Mouse (Mus musculus): ENCODE data around the gene Grin3a. TPM values are rescaled to one million over a fixed set of nuclear protein-coding genes. Genes with fewer than 3 reads are reported as not detected.

Grin3a gene
- polyA plus RNA-seq, 1 experiment from 2014 or later: 2.4 TPM

- ATAC-seq (replicated peaks; ENCODE audit: insufficient number of reproducible peaks, low FRiP score, low TSS enrichment): no peak
- Histone ChIP-seq H3K4me2 (no peak overlapping the region), H3K27me3 (ENCODE audit: control insufficient read depth, insufficient read depth, low read length) (no peaks in the 10 kb centered on the region), H3K9ac (ENCODE audit: low read depth, low read length) (no peak overlapping the region), H3K4me3 (ENCODE audit: low read depth, low read length) (no peak overlapping the region), H3K4me1 (ENCODE audit: control insufficient read depth, insufficient read depth, low read length) (no peaks in the 10 kb centered on the region), H3K9me3 (replicated peaks; ENCODE audit: control insufficient read depth, low read length) (no peaks in the 10 kb centered on the region), H3K36me3 (ENCODE audit: control insufficient read depth, insufficient read depth, low read length) (no peaks in the 10 kb centered on the region), H3K27ac (ENCODE audit: low read depth, low read length) (no peak overlapping the region)
- 78% methylated on average over 3 of the region's 3 CpGs for WGBS (ENCODE audit: insufficient replicate concordance)
These were observed 31.7 kb downstream of the Grin3a start for GRCm38 (mm10) chr4:49813852-49814251.

GRCm38 (mm10) chr4:49806791-49807190, 38.8 kb downstream of the Grin3a start:
- Histone ChIP-seq H3K9ac (ENCODE audit: low read depth, low read length) (no peak overlapping the region), H3K36me3 (ENCODE audit: control insufficient read depth, insufficient read depth, low read length) (no peaks in the 10 kb centered on the region), H3K4me2 (no peak overlapping the region), H3K27ac (ENCODE audit: low read depth, low read length) (no peak overlapping the region), H3K9me3 (replicated peaks; ENCODE audit: control insufficient read depth, low read length) (no peaks in the 10 kb centered on the region), H3K4me1 (ENCODE audit: control insufficient read depth, insufficient read depth, low read length) (no peaks in the 10 kb centered on the region), H3K27me3 (ENCODE audit: control insufficient read depth, insufficient read depth, low read length) (no peaks in the 10 kb centered on the region), H3K4me3 (ENCODE audit: low read depth, low read length) (no peak overlapping the region)
- no peak for ATAC-seq (replicated peaks; ENCODE audit: insufficient number of reproducible peaks, low FRiP score, low TSS enrichment)

- no peak overlapping the region for H3K4me3 ChIP-seq (ENCODE audit: low read depth, low read length)
- WGBS (ENCODE audit: insufficient replicate concordance): 80% methylated on average over 2 of the region's 2 CpGs
These were observed 46.2 kb downstream of the Grin3a start for GRCm38 (mm10) chr4:49799338-49799737.

GRCm38 (mm10) chr4:49788971-49789370, 56.6 kb downstream of the Grin3a start:
- no peak overlapping the region for H3K9ac ChIP-seq (ENCODE audit: low read depth, low read length)
- H3K4me1 ChIP-seq (ENCODE audit: control insufficient read depth, insufficient read depth, low read length): no peaks in the 10 kb centered on the region
- H3K4me2 ChIP-seq: no peak overlapping the region
- H3K4me3 ChIP-seq (ENCODE audit: low read depth, low read length): no peak overlapping the region
- no peak for ATAC-seq (replicated peaks; ENCODE audit: insufficient number of reproducible peaks, low FRiP score, low TSS enrichment)
- no peaks in the 10 kb centered on the region for H3K36me3 ChIP-seq (ENCODE audit: control insufficient read depth, insufficient read depth, low read length)
- WGBS (ENCODE audit: insufficient replicate concordance): 71% methylated on average over 2 of the region's 2 CpGs
- H3K27me3 ChIP-seq (ENCODE audit: control insufficient read depth, insufficient read depth, low read length): no peaks in the 10 kb centered on the region
- no peak overlapping the region for H3K27ac ChIP-seq (ENCODE audit: low read depth, low read length)
- no peaks in the 10 kb centered on the region for H3K9me3 ChIP-seq (replicated peaks; ENCODE audit: control insufficient read depth, low read length)

More at GRCm38 (mm10) chr4:49799338-49799737, 46.2 kb downstream of the Grin3a start:
- no peak for ATAC-seq (replicated peaks; ENCODE audit: insufficient number of reproducible peaks, low FRiP score, low TSS enrichment)
- Histone ChIP-seq H3K27me3 (ENCODE audit: control insufficient read depth, insufficient read depth, low read length) (no peaks in the 10 kb centered on the region), H3K27ac (ENCODE audit: low read depth, low read length) (no peak overlapping the region), H3K9ac (ENCODE audit: low read depth, low read length) (no peak overlapping the region), H3K36me3 (ENCODE audit: control insufficient read depth, insufficient read depth, low read length) (no peaks in the 10 kb centered on the region), H3K4me1 (ENCODE audit: control insufficient read depth, insufficient read depth, low read length) (no peaks in the 10 kb centered on the region), H3K9me3 (replicated peaks; ENCODE audit: control insufficient read depth, low read length) (no peaks in the 10 kb centered on the region), H3K4me2 (no peak overlapping the region)

GRCm38 (mm10) chr4:49742847-49743246, 102.7 kb downstream of the Grin3a start:
- no peak overlapping the region for H3K9ac ChIP-seq (ENCODE audit: low read depth, low read length)
- H3K36me3 ChIP-seq (ENCODE audit: control insufficient read depth, insufficient read depth, low read length): no peaks in the 10 kb centered on the region
- WGBS (ENCODE audit: insufficient replicate concordance): 83% methylated on average over 5 of the region's 5 CpGs
- no peak for ATAC-seq (replicated peaks; ENCODE audit: insufficient number of reproducible peaks, low FRiP score, low TSS enrichment)
- no peaks in the 10 kb centered on the region for H3K4me1 ChIP-seq (ENCODE audit: control insufficient read depth, insufficient read depth, low read length)
- H3K27ac ChIP-seq (ENCODE audit: low read depth, low read length): no peak overlapping the region
- H3K4me2 ChIP-seq: no peak overlapping the region
- no peaks in the 10 kb centered on the region for H3K27me3 ChIP-seq (ENCODE audit: control insufficient read depth, insufficient read depth, low read length)
- H3K9me3 ChIP-seq (replicated peaks; ENCODE audit: control insufficient read depth, low read length): no peaks in the 10 kb centered on the region
- H3K4me3 ChIP-seq (ENCODE audit: low read depth, low read length): no peak overlapping the region

- H3K27me3 ChIP-seq (ENCODE audit: control insufficient read depth, insufficient read depth, low read length): no peaks in the 10 kb centered on the region
- WGBS (ENCODE audit: insufficient replicate concordance): 87% methylated on average over 2 of the region's 2 CpGs
- no peak for ATAC-seq (replicated peaks; ENCODE audit: insufficient number of reproducible peaks, low FRiP score, low TSS enrichment)
These were observed 103.6 kb downstream of the Grin3a start for GRCm38 (mm10) chr4:49741942-49742341.

GRCm38 (mm10) chr4:49740796-49741766, 104.5 kb downstream of the Grin3a start:
- no peak overlapping the region for H3K9ac ChIP-seq (ENCODE audit: low read depth, low read length)
- no peak overlapping the region for H3K27ac ChIP-seq (ENCODE audit: low read depth, low read length)
- H3K9me3 ChIP-seq (replicated peaks; ENCODE audit: control insufficient read depth, low read length): no peaks in the 10 kb centered on the region
- no peak overlapping the region for H3K4me2 ChIP-seq
- H3K4me3 ChIP-seq (ENCODE audit: low read depth, low read length): no peak overlapping the region
- WGBS (ENCODE audit: insufficient replicate concordance): 82% methylated on average over 5 of the region's 5 CpGs
- H3K36me3 ChIP-seq (ENCODE audit: control insufficient read depth, insufficient read depth, low read length): no peaks in the 10 kb centered on the region
- ATAC-seq (replicated peaks; ENCODE audit: insufficient number of reproducible peaks, low FRiP score, low TSS enrichment): no peak
- no peaks in the 10 kb centered on the region for H3K27me3 ChIP-seq (ENCODE audit: control insufficient read depth, insufficient read depth, low read length)
- H3K4me1 ChIP-seq (ENCODE audit: control insufficient read depth, insufficient read depth, low read length): no peaks in the 10 kb centered on the region

More at GRCm38 (mm10) chr4:49741942-49742341, 103.6 kb downstream of the Grin3a start:
- H3K4me3 ChIP-seq (ENCODE audit: low read depth, low read length): no peak overlapping the region
- H3K36me3 ChIP-seq (ENCODE audit: control insufficient read depth, insufficient read depth, low read length): no peaks in the 10 kb centered on the region
- no peak overlapping the region for H3K9ac ChIP-seq (ENCODE audit: low read depth, low read length)
- no peak overlapping the region for H3K27ac ChIP-seq (ENCODE audit: low read depth, low read length)
- no peaks in the 10 kb centered on the region for H3K4me1 ChIP-seq (ENCODE audit: control insufficient read depth, insufficient read depth, low read length)
- no peaks in the 10 kb centered on the region for H3K9me3 ChIP-seq (replicated peaks; ENCODE audit: control insufficient read depth, low read length)
- no peak overlapping the region for H3K4me2 ChIP-seq

GRCm38 (mm10) chr4:49739561-49739960, 106.0 kb downstream of the Grin3a start:
- Histone ChIP-seq H3K4me1 (ENCODE audit: control insufficient read depth, insufficient read depth, low read length) (no peaks in the 10 kb centered on the region), H3K9me3 (replicated peaks; ENCODE audit: control insufficient read depth, low read length) (no peaks in the 10 kb centered on the region), H3K27me3 (ENCODE audit: control insufficient read depth, insufficient read depth, low read length) (no peaks in the 10 kb centered on the region), H3K27ac (ENCODE audit: low read depth, low read length) (no peak overlapping the region), H3K4me3 (ENCODE audit: low read depth, low read length) (no peak overlapping the region), H3K9ac (ENCODE audit: low read depth, low read length) (no peak overlapping the region), H3K4me2 (no peak overlapping the region), H3K36me3 (ENCODE audit: control insufficient read depth, insufficient read depth, low read length) (no peaks in the 10 kb centered on the region)
- ATAC-seq (replicated peaks; ENCODE audit: insufficient number of reproducible peaks, low FRiP score, low TSS enrichment): no peak
- WGBS (ENCODE audit: insufficient replicate concordance): 71% methylated on average over 1 of the region's 1 CpGs

- H3K4me1 ChIP-seq (ENCODE audit: control insufficient read depth, insufficient read depth, low read length): no peaks in the 10 kb centered on the region
- H3K9ac ChIP-seq (ENCODE audit: low read depth, low read length): no peak overlapping the region
- H3K27ac ChIP-seq (ENCODE audit: low read depth, low read length): no peak overlapping the region
- H3K27me3 ChIP-seq (ENCODE audit: control insufficient read depth, insufficient read depth, low read length): no peaks in the 10 kb centered on the region
- no peaks in the 10 kb centered on the region for H3K36me3 ChIP-seq (ENCODE audit: control insufficient read depth, insufficient read depth, low read length)
- no peak overlapping the region for H3K4me2 ChIP-seq
- no peaks in the 10 kb centered on the region for H3K9me3 ChIP-seq (replicated peaks; ENCODE audit: control insufficient read depth, low read length)
- WGBS (ENCODE audit: insufficient replicate concordance): 75% methylated on average over 3 of the region's 3 CpGs
- no peak for ATAC-seq (replicated peaks; ENCODE audit: insufficient number of reproducible peaks, low FRiP score, low TSS enrichment)
- H3K4me3 ChIP-seq (ENCODE audit: low read depth, low read length): no peak overlapping the region
These were observed 116.2 kb downstream of the Grin3a start for GRCm38 (mm10) chr4:49729326-49729725.

Measured in heart, embryonic 11.5 days (tissue).